Mouse (Mus musculus) stomach, postnatal 0 days (tissue): ENCODE results near the gene Ttll7. TPM values are rescaled to one million over a fixed set of nuclear protein-coding genes. Genes with fewer than 3 reads are reported as not detected.

Experiments
- ATAC-seq: fragments of 200-750 bp; cut with Nextera tagmentation; 2 replicates; pipeline ENCODE4 v1.8.0; 2017; ENCODE audit not compliant: low FRiP score, low TSS enrichment
- DNase-seq: peaks from one replicate; pipeline ENCODE4 v3.0.0-alpha.2; 2016; ENCODE audit warnings: low spot score
- H3K27ac ChIP-seq: fragments of 300-500 bp; sonication (generic); replicated peaks from 2 replicates; pipeline ENCODE4 v1.5.1; 2014; ENCODE audit warnings: mild to moderate bottlenecking, control low read depth
- H3K27me3 ChIP-seq: fragments of 300-500 bp; sonication (generic); 2 replicates; pipeline ENCODE4 v1.6.1; 2014; ENCODE audit warnings: low read length; ENCODE audit not compliant: control insufficient read depth, insufficient read depth
- H3K36me3 ChIP-seq: fragments of 300-500 bp; sonication (generic); 2 replicates; pipeline ENCODE4 v1.6.1; 2014; ENCODE audit warnings: low read length, mixed read lengths; ENCODE audit not compliant: control insufficient read depth, insufficient read depth
- H3K4me1 ChIP-seq: fragments of 300-500 bp; sonication (generic); replicated peaks from 2 replicates; pipeline ENCODE4 v1.6.1; 2014; ENCODE audit warnings: antibody characterized with exemption; ENCODE audit not compliant: control insufficient read depth, insufficient read depth
- H3K4me2 ChIP-seq: fragments of 300-500 bp; sonication (generic); replicated peaks from 2 replicates; pipeline ENCODE4 v1.6.1; 2014; ENCODE audit warnings: low read depth, mild to moderate bottlenecking, control low read depth, moderate library complexity
- H3K4me3 ChIP-seq: fragments of 300-500 bp; sonication (generic); 2 replicates; pipeline ENCODE4 v1.5.1; 2014; ENCODE audit warnings: low read depth, low read length, control low read depth
- H3K9ac ChIP-seq: fragments of 300-500 bp; sonication (generic); 2 replicates; pipeline ENCODE4 v1.6.1; 2014; ENCODE audit warnings: mild to moderate bottlenecking, low read length, control low read depth, mixed read lengths
- H3K9me3 ChIP-seq: fragments of 300-500 bp; sonication (generic); 2 replicates; pipeline ENCODE4 v1.6.1; 2016; ENCODE audit warnings: low read length; ENCODE audit not compliant: control insufficient read depth
- CTCF ChIP-seq: IDR thresholded peaks from 2 replicates; pipeline ENCODE4 v1.5.1; 2016; ENCODE audit warnings: antibody characterized with exemption, low read depth, mild to moderate bottlenecking, moderate library complexity
- EP300 ChIP-seq: optimal IDR thresholded peaks from 2 replicates; pipeline ENCODE3; 2016; ENCODE audit warnings: antibody characterized with exemption
- whole genome bisulfite sequencing: fragments of 180-500 bp; shearing (Covaris S2); extraction: QIAGEN DNeasy Blood & Tissue Kit; methylation state at CpG from one replicate; pipeline ENCODE4 v1.1.7; 2014; 5-methylcytosine and 5-hydroxymethylcytosine counted together
- polyA plus RNA-seq: library from polyadenylated mRNA; unstranded; fragments of >200 nt; fragmentation: Nextera tagmentation; extraction: Ambion mirVana; gene quantifications from 2 replicates; pipeline ENCODE4 v1.2.1, GENCODE M21; 2015

The Ttll7 gene
- polyA plus RNA-seq, 1 experiment from 2014 or later: 3.1 TPM

DNA sequence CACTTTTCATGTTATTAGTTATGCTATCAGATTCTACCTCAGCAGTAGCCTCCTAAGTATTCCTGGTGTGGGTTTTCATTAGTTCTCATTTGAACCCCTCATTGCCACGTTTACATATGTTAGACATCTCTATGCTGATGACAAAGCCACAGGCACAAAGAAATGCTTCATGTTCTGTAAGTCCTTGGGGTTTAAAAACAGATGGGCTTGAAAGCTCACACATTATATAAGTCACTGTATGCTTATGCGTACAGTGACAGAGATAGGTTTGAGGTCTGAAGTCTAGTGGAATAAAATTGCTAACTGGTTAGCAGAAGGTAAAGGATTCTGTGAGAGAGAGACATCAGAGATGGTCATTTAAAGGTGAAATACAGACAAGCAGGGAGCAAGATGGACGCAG, 149.4 kb downstream of the Ttll7 start:
- 69% methylated on average over 3 of the region's 3 CpGs for WGBS
- H3K9me3 ChIP-seq: no peaks in the 10 kb centered on the region
- no peak for DNase-seq
- H3K36me3 ChIP-seq: no peaks in the 10 kb centered on the region
- no peak for TF ChIP-seq CTCF
- no peak for TF ChIP-seq EP300
- no peaks in the 10 kb centered on the region for H3K27me3 ChIP-seq
- no peak overlapping the region for H3K4me3 ChIP-seq
- H3K9ac ChIP-seq: no peak overlapping the region
- no peak overlapping the region for H3K27ac ChIP-seq
- no peak for ATAC-seq
- no peak overlapping the region for H3K4me2 ChIP-seq
- H3K4me1 ChIP-seq: no peaks in the 10 kb centered on the region

DNA sequence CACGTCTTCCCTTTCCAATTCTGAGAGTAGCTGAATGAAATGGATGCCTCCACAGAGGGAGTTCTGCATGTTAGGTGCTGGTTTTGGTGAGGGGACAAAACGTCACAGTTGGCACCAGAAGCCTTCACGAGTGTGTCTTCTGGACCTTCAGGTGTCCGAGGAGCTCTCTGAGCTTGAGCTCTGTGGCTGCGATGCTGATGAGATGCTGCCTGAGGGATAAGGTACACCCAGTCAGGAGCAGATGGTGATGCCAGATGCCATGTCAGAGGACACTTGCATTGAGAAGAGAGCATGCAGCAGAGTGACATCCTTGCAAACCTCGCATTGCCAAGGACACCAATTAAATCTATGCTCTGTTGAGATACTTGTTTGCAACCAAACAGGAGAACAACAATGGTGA, 164.3 kb downstream of the Ttll7 start:
- ATAC-seq: no peak
- H3K9ac ChIP-seq: no peak overlapping the region
- TF ChIP-seq CTCF (no peak), EP300 (no peak)
- no peaks in the 10 kb centered on the region for H3K27me3 ChIP-seq
- no peak overlapping the region for H3K4me3 ChIP-seq
- H3K9me3 ChIP-seq: no peaks in the 10 kb centered on the region
- H3K27ac ChIP-seq: no peak overlapping the region
- 92% methylated on average over 6 of the region's 6 CpGs for WGBS
- DNase-seq: no peak
- H3K4me2 ChIP-seq: no peak overlapping the region
- no peaks in the 10 kb centered on the region for H3K36me3 ChIP-seq
- no peaks in the 10 kb centered on the region for H3K4me1 ChIP-seq

DNA sequence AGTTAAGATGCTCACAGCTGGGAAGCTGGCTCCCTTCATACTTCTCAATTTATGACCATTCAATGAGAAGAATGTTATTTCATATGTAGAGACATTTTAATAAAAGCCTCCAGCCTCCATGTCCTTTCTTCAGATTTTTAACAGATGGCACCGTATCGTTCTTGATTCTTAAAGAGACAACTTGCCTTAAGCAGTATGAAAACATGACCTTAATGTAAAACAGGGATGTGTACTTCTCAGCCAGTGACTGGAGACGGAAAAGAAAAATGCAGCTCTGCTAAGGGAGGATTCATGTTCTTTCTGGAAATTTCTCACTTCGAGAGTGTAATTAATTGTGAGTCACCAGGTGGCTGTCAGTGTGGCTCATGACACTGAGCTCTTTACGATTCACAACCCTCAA, 167.3 kb downstream of the Ttll7 start:
- ATAC-seq (no peak), DNase-seq (no peak)
- H3K9ac ChIP-seq: no peak overlapping the region
- TF ChIP-seq CTCF: no peak
- TF ChIP-seq EP300: no peak
- H3K4me3 ChIP-seq: no peak overlapping the region
- no peaks in the 10 kb centered on the region for H3K27me3 ChIP-seq
- no peaks in the 10 kb centered on the region for H3K4me1 ChIP-seq
- H3K9me3 ChIP-seq: no peaks in the 10 kb centered on the region
- no peak overlapping the region for H3K27ac ChIP-seq
- no peaks in the 10 kb centered on the region for H3K36me3 ChIP-seq
- H3K4me2 ChIP-seq: no peak overlapping the region
- 61% methylated on average over 5 of the region's 5 CpGs for WGBS

DNA sequence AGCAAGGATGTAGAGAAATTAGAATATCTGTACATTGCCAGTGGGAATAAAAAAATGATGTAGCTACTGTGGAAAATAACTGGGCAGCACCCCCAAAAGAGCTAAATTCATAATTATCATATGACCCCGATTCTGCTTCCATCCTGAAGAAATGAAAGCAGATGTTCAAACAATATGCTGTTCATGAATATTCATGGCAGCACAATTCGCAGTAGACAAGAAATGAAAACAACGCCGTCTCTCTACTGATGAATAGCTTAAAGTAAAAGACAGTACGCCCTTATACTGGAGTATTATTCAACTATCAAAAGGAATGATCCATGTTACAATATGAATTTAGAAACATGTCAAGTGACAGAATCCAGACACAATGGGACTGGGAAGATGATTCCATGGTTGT, 174.1 kb downstream of the Ttll7 start:
- Histone ChIP-seq H3K27ac (no peak overlapping the region), H3K36me3 (no peaks in the 10 kb centered on the region), H3K4me1 (no peaks in the 10 kb centered on the region), H3K4me3 (no peak overlapping the region), H3K9ac (no peak overlapping the region), H3K27me3 (no peaks in the 10 kb centered on the region), H3K9me3 (no peaks in the 10 kb centered on the region), H3K4me2 (no peak overlapping the region)
- no peak for ATAC-seq
- DNase-seq: no peak
- TF ChIP-seq EP300: no peak
- TF ChIP-seq CTCF: no peak
- WGBS: 93% methylated on average over 5 of the region's 5 CpGs

DNA sequence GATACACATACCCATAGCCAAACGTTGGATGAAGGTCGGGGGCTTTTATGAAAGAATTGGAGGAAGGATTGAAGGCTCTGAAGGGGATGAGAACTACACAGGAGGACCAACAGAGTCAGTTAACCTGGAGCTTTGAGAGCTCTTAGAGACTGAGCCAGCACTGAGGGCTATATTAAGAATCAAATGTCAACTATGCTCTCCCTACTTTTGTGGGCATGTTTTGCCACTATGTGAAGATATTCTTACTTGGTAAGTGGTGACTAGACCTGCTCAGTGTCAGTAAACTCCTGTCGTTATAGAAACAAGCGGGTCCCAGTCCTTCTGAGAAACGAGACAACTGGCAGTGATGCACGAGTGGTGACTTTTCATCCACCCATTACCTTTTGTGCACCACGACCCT, 176.2 kb downstream of the Ttll7 start:
- no peak for TF ChIP-seq EP300
- TF ChIP-seq CTCF: no peak
- WGBS: 93% methylated on average over 7 of the region's 7 CpGs
- no peak overlapping the region for H3K9ac ChIP-seq
- no peaks in the 10 kb centered on the region for H3K4me1 ChIP-seq
- no peak overlapping the region for H3K4me2 ChIP-seq
- ATAC-seq (no peak), DNase-seq (no peak)
- H3K4me3 ChIP-seq: no peak overlapping the region
- no peaks in the 10 kb centered on the region for H3K9me3 ChIP-seq
- H3K27ac ChIP-seq: no peak overlapping the region
- H3K27me3 ChIP-seq: no peaks in the 10 kb centered on the region
- no peaks in the 10 kb centered on the region for H3K36me3 ChIP-seq

DNA sequence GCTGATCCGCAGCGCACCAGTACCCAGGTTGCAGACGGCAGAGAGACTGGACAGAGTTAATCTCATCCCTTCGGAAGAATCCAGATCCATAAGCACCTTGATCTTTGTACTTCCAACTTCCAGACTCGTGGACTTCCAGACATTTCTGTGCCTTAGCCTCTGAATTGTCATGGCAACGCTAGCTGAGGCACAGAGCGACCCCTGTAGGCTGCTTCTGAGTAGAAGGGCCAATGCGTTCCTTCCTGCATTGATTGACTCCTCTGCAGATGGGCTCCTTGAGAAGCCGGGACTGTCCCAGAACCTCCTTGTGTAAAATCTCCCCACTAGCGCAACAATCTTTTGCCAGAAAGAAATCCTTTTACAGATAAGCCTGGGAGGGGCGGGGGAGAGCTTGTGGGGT, 177.6 kb downstream of the Ttll7 start:
- no peak for ATAC-seq
- Histone ChIP-seq H3K36me3 (no peaks in the 10 kb centered on the region), H3K4me2 (no peak overlapping the region), H3K4me1 (no peaks in the 10 kb centered on the region), H3K4me3 (no peak overlapping the region), H3K27me3 (no peaks in the 10 kb centered on the region), H3K9ac (no peak overlapping the region), H3K9me3 (no peaks in the 10 kb centered on the region), H3K27ac (no peak overlapping the region)
- no peak for DNase-seq
- 73% methylated on average over 11 of the region's 11 CpGs for WGBS
- TF ChIP-seq EP300 (no peak), CTCF (0 out of 2 replicates have a peak, but pooled peaks have one; percentile 7)
